Mouse (Mus musculus) G1E (cell line): Measurements from ENCODE around the gene Slc44a1.

Experiments used
- CTCF ChIP-seq: IDR thresholded peaks from 2 replicates; pipeline ENCODE4 v1.5.1; 2012; ENCODE audit warnings: low read depth, low read length, inconsistent platforms, mixed read lengths
- TAL1 ChIP-seq: conservative IDR thresholded peaks from 2 replicates; pipeline ENCODE4 v1.6.1; 2012; ENCODE audit warnings: low read depth, low read length, inconsistent platforms, mixed read lengths

DNA sequence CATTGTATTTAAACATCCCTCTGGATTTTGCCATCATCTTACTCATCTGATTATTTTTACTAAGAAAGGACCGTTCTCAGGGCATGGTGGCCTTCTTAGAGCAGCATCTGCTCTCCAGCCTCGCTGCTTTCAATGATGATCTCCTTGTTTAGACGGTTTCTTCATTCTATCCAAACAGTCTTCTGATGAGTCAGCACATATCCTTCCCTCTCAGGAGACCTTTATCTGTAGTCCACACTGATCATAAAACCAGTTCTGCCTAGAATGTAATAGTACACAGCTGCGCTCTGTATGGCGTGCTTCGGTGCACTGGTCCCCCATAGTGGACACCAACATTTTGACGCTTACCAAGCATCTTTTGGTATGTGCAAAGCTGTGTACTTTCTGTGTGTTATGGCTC, 19.5 kb downstream of the Slc44a1 start:
- TF ChIP-seq TAL1 (peak; percentile 50), CTCF (no peak)
